Mouse (Mus musculus) liver, embryonic 16.5 days (tissue): ENCODE data around the gene Ralgapb. TPM values are rescaled to one million over a fixed set of nuclear protein-coding genes. Genes with fewer than 3 reads are reported as not detected.

Experiments used
- ATAC-seq: fragments of 200-750 bp; cut with Nextera tagmentation; 2 replicates; pipeline ENCODE4 v1.8.0; 2017; ENCODE audit warnings: low read depth, mild to moderate bottlenecking, moderate number of reproducible peaks, moderate library complexity
- H3K27ac ChIP-seq: fragments of 300-500 bp; sonication (generic); 2 replicates; pipeline ENCODE4 v1.5.1; 2014; ENCODE audit warnings: mild to moderate bottlenecking, low read length
- H3K27me3 ChIP-seq: fragments of 300-500 bp; sonication (generic); 2 replicates; pipeline ENCODE4 v1.6.1; 2014; ENCODE audit warnings: low read depth, low read length, mixed read lengths; ENCODE audit not compliant: control insufficient read depth, insufficient read depth
- H3K36me3 ChIP-seq: fragments of 300-500 bp; sonication (generic); 2 replicates; pipeline ENCODE4 v1.6.1; 2014; ENCODE audit warnings: mild to moderate bottlenecking; ENCODE audit not compliant: control insufficient read depth, insufficient read depth
- H3K4me1 ChIP-seq: fragments of 300-500 bp; sonication (generic); 2 replicates; pipeline ENCODE4 v1.6.1; 2014; ENCODE audit warnings: low read depth, low read length, mixed read lengths; ENCODE audit not compliant: control insufficient read depth
- H3K4me2 ChIP-seq: fragments of 300-500 bp; sonication (generic); 2 replicates; pipeline ENCODE4 v1.6.1; 2014; ENCODE audit warnings: low read depth, low read length, mixed read lengths
- H3K4me3 ChIP-seq: fragments of 300-500 bp; sonication (generic); 2 replicates; pipeline ENCODE4 v1.5.1; 2014; ENCODE audit warnings: low read depth, mild to moderate bottlenecking, low read length
- H3K9ac ChIP-seq: fragments of 300-500 bp; sonication (generic); 2 replicates; pipeline ENCODE4 v1.6.1; 2014; ENCODE audit warnings: low read depth, low read length
- H3K9me3 ChIP-seq: fragments of 300-500 bp; sonication (generic); replicated peaks from 2 replicates; pipeline ENCODE4 v1.6.1; 2016; ENCODE audit warnings: low read length; ENCODE audit not compliant: control insufficient read depth
- WGBS: fragments of 180-500 bp; shearing (Covaris S2); extraction: QIAGEN DNeasy Blood & Tissue Kit; methylation state at CpG from one replicate; pipeline ENCODE4 v1.1.7; 2014; ENCODE audit not compliant: insufficient replicate concordance; 5-methylcytosine and 5-hydroxymethylcytosine counted together
- polyA plus RNA-seq: library from polyadenylated mRNA; unstranded; fragments of >200 nt; fragmentation: Nextera tagmentation; extraction: Ambion mirVana; gene quantifications from 2 replicates; pipeline ENCODE4 v1.2.1, GENCODE M21; 2015

The Ralgapb gene
- 4.4 and 4.7 TPM in 2 replicates for polyA plus RNA-seq

DNA sequence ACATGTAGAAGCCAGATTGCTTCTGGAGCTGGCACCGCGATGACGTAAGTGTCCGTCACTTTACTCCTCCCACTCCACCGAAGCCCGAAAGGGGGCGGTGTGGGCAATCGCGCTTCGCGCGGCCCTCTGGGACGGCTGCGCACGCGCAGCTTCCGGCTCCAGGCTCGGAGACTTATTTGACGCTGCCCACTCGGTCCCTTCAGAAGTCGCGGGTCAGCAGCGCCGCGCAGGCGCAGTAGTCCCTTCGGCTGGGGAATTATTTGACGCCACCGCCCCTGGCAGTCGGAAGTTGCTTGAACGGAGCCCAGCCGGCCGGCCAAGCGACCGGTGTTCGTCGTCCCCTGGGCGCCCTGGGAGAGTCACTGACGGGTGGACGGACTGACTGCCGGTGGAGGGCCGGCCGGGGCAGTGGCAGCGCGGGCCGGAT, at the start of gene Ralgapb:
TSS of gene Ralgapb (plus strand) at position 254 of the 427 bp plus-strand sequence.
- H3K4me3 ChIP-seq, result peak within 1 kb of the TSS; percentile 96
- peaks cover 24% of the 10 kb centered on the region for H3K4me1 ChIP-seq
- H3K9ac ChIP-seq, result peak within 1 kb of the TSS; percentile 94
- peak; percentile 86 for ATAC-seq
- H3K4me2 ChIP-seq, result peak within 1 kb of the TSS; percentile 87
- no peaks in the 10 kb centered on the region for H3K36me3 ChIP-seq
- under 1% methylated on average over 43 of the region's 46 CpGs for WGBS
- H3K9me3 ChIP-seq, result no peaks in the 10 kb centered on the region
- H3K27ac ChIP-seq, result peak within 1 kb of the TSS; percentile 84
- H3K27me3 ChIP-seq, result no peaks in the 10 kb centered on the region

- peak overlapping the region; percentile 68 for H3K4me2 ChIP-seq
- peak; percentile 82 for ATAC-seq
- H3K4me3 ChIP-seq, result peak overlapping the region; percentile 68
- WGBS, result under 1% methylated on average over 41 of the region's 41 CpGs
- H3K4me1 ChIP-seq, result peaks cover 24% of the 10 kb centered on the region
- 0 out of 2 replicates have a peak overlapping the region, but pooled peaks have one; percentile 22 for H3K27ac ChIP-seq
- H3K36me3 ChIP-seq, result peaks cover 21% of the 10 kb centered on the region
- no peaks in the 10 kb centered on the region for H3K27me3 ChIP-seq
- H3K9me3 ChIP-seq, result no peaks in the 10 kb centered on the region
- peak overlapping the region; percentile 54 for H3K9ac ChIP-seq
These were observed 48.6 kb upstream of the Ralgapb start for GRCm38 (mm10) chr2:158360873-158361677.

DNA sequence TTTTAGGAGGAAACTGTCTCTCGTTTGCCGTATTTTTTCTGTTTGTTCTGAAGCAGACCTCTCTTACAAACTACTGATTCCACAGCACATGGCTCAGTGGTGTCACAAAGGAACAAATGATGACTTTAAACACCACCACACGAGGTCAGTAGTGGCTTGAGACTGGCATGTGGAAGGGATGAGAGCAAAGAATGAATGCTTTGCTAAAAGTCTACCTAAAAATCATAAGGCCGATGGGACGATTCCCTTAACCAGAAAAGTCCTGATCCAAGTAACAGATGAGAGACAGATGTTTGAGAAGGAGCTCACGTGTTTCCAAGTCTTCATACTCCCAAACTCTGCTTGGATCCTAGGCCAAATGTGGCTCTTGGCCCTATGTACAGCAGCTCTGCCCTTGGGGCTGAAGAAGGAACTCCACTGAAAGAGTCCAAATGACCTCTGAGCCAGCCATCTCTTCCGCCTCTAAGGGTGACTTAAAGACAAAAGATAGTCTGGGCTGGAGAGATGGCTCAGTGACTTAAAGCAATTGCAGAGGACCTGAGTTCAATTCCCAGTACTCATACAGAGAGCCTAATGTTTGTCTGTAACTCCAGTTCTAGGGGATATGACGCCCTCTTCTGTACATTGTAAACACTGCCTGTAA, 47.8 kb upstream of the Ralgapb start:
- H3K9ac ChIP-seq, result no peak overlapping the region
- 33% methylated on average over 8 of the region's 8 CpGs for WGBS
- 0 out of 2 replicates have a peak, but pooled peaks have one; percentile 40 for ATAC-seq

GRCm38 (mm10) chr2:158364175-158364574, 45.5 kb upstream of the Ralgapb start:
- no peak overlapping the region for H3K4me2 ChIP-seq
- no peak overlapping the region for H3K4me3 ChIP-seq
- no peak overlapping the region for H3K27ac ChIP-seq
- peaks cover 17% of the 10 kb centered on the region for H3K4me1 ChIP-seq
- no peaks in the 10 kb centered on the region for H3K9me3 ChIP-seq
- H3K27me3 ChIP-seq, result no peaks in the 10 kb centered on the region
- peaks cover under 1% of the 10 kb centered on the region; the same call in 1 of the 2 replicates for H3K36me3 ChIP-seq
- H3K9ac ChIP-seq, result no peak overlapping the region
- WGBS, result 69% methylated on average over 4 of the region's 4 CpGs
- ATAC-seq, result no peak

More for the DNA sequence above, 47.8 kb upstream of the Ralgapb start:
- Histone ChIP-seq H3K9me3 (no peaks in the 10 kb centered on the region), H3K4me3 (peak overlapping the region; percentile 68), H3K4me1 (peaks cover 24% of the 10 kb centered on the region), H3K4me2 (peak overlapping the region; percentile 68), H3K36me3 (peaks cover 15% of the 10 kb centered on the region), H3K27ac (peak overlapping the region; percentile 25; the same call in 1 of the 2 replicates), H3K27me3 (no peaks in the 10 kb centered on the region)

DNA sequence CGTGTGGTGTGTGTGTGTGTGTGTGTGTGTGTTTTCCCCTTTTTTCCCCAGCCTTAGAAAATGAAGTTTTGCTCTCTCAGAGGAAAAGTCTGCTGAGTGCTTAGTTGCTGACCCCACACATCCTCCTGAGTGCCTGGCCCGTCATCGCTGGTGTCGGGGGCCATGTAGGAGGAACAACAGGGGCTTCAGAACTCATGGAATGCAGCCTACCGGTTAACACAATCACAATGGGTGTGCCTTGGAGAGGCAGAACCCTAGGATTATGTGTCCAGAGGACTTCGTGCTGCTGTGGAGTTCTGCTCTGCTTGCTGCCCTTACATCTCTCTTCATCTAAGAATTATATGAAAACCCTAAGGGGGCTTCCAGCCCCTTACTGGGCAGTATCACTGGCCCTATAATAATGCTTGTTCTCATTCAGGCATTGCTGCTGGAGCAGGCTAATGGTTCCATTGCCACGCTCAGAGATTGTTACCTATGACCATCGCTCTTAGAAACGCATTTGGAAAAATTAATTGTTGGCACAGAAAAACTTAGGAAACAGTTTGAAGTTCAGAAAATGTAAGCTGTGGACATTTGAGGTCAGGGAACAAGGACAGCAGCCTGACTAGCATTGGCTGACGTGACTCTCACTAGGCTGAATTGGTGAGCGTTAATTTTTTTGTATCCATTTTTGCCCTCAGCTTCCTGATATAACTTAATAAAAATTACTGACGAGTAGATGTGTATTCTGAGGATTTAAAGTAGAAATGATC, 44.4 kb upstream of the Ralgapb start:
- Histone ChIP-seq H3K4me1 (peaks cover 7% of the 10 kb centered on the region), H3K36me3 (no peaks in the 10 kb centered on the region), H3K27ac (no peak overlapping the region), H3K4me3 (no peak overlapping the region), H3K27me3 (no peaks in the 10 kb centered on the region), H3K4me2 (no peak overlapping the region), H3K9ac (no peak overlapping the region), H3K9me3 (no peaks in the 10 kb centered on the region)
- ATAC-seq, result no peak
- WGBS, result 69% methylated on average over 12 of the region's 12 CpGs

DNA sequence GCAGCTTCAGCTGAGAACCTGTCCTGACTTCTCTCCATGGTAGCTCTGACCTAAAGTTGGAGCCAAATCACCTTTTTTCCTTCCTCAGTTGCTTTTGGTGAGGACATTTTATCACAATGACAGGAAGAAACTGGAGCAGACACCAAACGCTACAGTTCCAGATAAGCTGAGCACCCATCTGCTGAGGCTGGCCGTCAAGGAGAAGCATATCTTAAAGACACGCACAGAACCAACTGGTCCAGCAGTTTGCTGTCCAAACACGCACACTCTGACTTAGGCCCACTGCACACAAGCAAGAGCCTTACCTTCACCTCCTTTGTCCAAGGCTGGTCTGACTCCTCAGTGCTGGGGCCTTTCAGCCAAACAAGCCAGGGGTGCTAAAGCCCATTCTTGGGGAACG, 42.0 kb upstream of the Ralgapb start:
- Histone ChIP-seq H3K4me3 (no peak overlapping the region), H3K27me3 (no peaks in the 10 kb centered on the region), H3K9me3 (no peaks in the 10 kb centered on the region), H3K9ac (no peak overlapping the region), H3K4me2 (no peak overlapping the region), H3K36me3 (no peaks in the 10 kb centered on the region), H3K27ac (no peak overlapping the region), H3K4me1 (no peaks in the 10 kb centered on the region)
- 34% methylated on average over 5 of the region's 5 CpGs for WGBS
- no peak for ATAC-seq

- Histone ChIP-seq H3K27ac (no peak overlapping the region), H3K9me3 (no peaks in the 10 kb centered on the region), H3K4me1 (no peaks in the 10 kb centered on the region), H3K4me2 (no peak overlapping the region), H3K9ac (no peak overlapping the region), H3K27me3 (no peaks in the 10 kb centered on the region), H3K36me3 (no peaks in the 10 kb centered on the region), H3K4me3 (no peak overlapping the region)
- ATAC-seq, result no peak
- WGBS, result 80% methylated on average over 8 of the region's 8 CpGs
These were observed 41.3 kb upstream of the Ralgapb start for GRCm38 (mm10) chr2:158368313-158368712.

DNA sequence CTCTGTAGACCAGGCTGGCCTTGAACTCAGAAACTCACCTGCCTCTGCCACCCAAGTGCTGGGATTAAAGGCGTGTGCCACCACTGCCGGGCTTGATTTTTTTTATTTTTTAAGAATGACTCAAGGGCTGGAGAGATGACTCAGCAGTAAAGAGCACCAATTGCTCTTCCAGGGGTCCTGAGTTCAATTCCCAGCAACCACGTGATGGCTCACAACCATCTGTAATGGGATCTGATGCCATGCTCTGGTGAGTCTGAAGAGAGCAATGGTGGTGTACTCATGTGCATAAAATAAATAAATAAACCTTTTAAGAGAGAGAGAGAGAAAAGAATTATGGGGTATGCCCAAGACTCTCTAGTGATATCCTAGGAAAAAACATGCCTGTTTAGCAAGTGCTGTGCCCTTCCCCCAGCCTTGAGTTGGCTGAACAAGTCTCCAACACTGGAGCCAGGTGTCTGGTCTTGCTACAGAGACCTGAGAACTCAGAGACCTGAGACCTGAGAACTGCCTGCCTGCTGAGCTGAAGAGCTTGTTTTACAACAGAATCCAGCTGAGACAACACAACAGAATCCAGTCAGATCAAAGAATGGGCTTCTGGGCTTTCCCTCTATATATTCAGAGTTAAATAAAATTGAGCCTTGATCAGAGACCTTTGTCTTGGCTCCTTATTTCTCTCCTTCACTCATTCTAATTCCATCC, 40.0 kb upstream of the Ralgapb start:
- H3K27me3 ChIP-seq, result peaks cover 6% of the 10 kb centered on the region; the same call in 1 of the 2 replicates
- no peaks in the 10 kb centered on the region for H3K4me1 ChIP-seq
- no peak overlapping the region for H3K4me3 ChIP-seq
- WGBS, result 56% methylated on average over 3 of the region's 3 CpGs
- no peak overlapping the region for H3K9ac ChIP-seq
- no peak overlapping the region for H3K4me2 ChIP-seq
- no peaks in the 10 kb centered on the region for H3K36me3 ChIP-seq
- H3K9me3 ChIP-seq, result no peaks in the 10 kb centered on the region
- no peak for ATAC-seq
- no peak overlapping the region for H3K27ac ChIP-seq
